Mouse (Mus musculus) spleen, postnatal 36 days (tissue): ENCODE measurements at regions not wholly inside any gene's neighbourhood (a gene's known extent, or its start where the extent isn't known, plus 50 kb on each side); places are given as distances from the start of the nearest gene placed in this dataset.

Experiments
- DNase-seq, 2 experiments: peaks; one replicate each; pipeline ENCODE4 v3.0.0; 2022; ENCODE audit warnings: low spot score in 2 of 2, mixed read lengths in 1 of 2

GRCm38 (mm10) chr6:100517662-100518061, 153.3 kb downstream of the Shq1 start:
- no peak for DNase-seq

GRCm38 (mm10) chr6:100512676-100513075, 158.3 kb downstream of the Shq1 start:
- peak; percentile 17 to 33 for DNase-seq

- DNase-seq = no peak
Measured at GRCm38 (mm10) chr6:100510676-100511075, 160.3 kb downstream of the Shq1 start.

- DNase-seq = no peak
Measured at GRCm38 (mm10) chr6:100505506-100506247, 165.3 kb downstream of the Shq1 start.

GRCm38 (mm10) chr6:100502961-100503782, 167.8 kb downstream of the Shq1 start:
- DNase-seq = no peak

GRCm38 (mm10) chr6:100502139-100502538, 168.8 kb downstream of the Shq1 start:
- DNase-seq = no peak

GRCm38 (mm10) chr6:100500741-100501140, 170.2 kb downstream of the Shq1 start:
- DNase-seq = no peak

GRCm38 (mm10) chr6:100500060-100500459, 170.9 kb downstream of the Shq1 start:
- no peak for DNase-seq

- no peak for DNase-seq
Measured at GRCm38 (mm10) chr6:100498861-100499271, 172.1 kb downstream of the Shq1 start.

- no peak for DNase-seq
Measured at GRCm38 (mm10) chr6:100498126-100498525, 172.8 kb downstream of the Shq1 start.

GRCm38 (mm10) chr6:100496135-100496534, 174.8 kb downstream of the Shq1 start:
- no peak for DNase-seq

- DNase-seq = no peak
Measured at GRCm38 (mm10) chr6:100495131-100495530, 175.8 kb downstream of the Shq1 start.

- no peak for DNase-seq
Measured at GRCm38 (mm10) chr6:100493558-100493957, 177.4 kb downstream of the Shq1 start.

GRCm38 (mm10) chr6:100491811-100492210, 179.1 kb downstream of the Shq1 start:
- no peak for DNase-seq

- no peak for DNase-seq
Measured at GRCm38 (mm10) chr6:100490920-100491712, 179.8 kb downstream of the Shq1 start.

GRCm38 (mm10) chr6:100483836-100484235, 187.1 kb downstream of the Shq1 start:
- no peak for DNase-seq

GRCm38 (mm10) chr6:100483084-100483810, 187.7 kb downstream of the Shq1 start:
- DNase-seq = no peak

- DNase-seq = no peak
Measured at GRCm38 (mm10) chr6:100482572-100482971, 188.4 kb downstream of the Shq1 start.

- no peak for DNase-seq
Measured at GRCm38 (mm10) chr6:100480525-100480924, 190.4 kb downstream of the Shq1 start.

GRCm38 (mm10) chr6:100479881-100480280, 191.1 kb downstream of the Shq1 start:
- DNase-seq = no peak

- DNase-seq = no peak
Measured at GRCm38 (mm10) chr6:100479455-100479854, 191.5 kb downstream of the Shq1 start.
